Mouse (Mus musculus): ENCODE results near the gene Cnot8.

Gene Cnot8

DNA sequence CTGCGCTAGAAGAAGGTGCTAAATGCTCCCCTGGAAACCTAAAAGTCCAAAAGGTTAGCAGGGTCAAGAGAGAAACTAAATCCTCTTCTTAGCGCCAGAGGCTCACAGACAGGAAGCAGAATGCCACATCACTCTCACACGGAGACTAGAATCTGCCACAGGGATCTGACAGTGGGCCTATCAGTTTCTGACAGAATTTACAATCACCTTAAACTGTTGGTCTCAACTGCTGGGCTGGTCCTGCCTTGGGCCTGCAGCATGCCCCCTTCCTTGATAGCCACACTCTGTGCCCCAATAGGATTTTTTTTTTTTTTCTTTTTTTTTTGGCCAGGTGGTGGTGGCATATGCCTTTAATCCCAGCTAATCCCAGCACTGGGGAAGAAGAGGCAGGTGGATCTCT, 52.9 kb downstream of the Cnot8 start:
- DNase-seq (ENCODE audit: low spot score in 2 of 2): no peak

DNA sequence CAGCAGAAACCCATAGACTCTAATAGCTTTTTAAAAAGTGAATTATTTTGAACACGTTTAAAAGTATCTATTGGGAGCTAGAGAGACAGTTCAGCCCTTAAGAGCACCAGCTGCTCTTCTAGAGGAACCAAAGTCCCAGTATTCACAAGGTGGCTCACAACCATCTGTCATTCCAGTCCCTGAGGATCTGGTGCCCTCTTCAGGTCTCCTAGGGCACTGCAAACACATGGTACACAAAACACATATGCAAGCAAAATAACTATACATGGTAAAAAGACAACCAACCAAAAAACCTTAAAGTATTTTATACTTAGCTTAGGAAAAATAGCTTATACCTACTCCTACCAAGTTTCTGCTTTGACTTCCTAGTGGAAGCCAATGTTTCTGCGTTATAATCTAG, 61.1 kb downstream of the Cnot8 start:
- no peak for DNase-seq (ENCODE audit: low spot score in 2 of 2)

DNA sequence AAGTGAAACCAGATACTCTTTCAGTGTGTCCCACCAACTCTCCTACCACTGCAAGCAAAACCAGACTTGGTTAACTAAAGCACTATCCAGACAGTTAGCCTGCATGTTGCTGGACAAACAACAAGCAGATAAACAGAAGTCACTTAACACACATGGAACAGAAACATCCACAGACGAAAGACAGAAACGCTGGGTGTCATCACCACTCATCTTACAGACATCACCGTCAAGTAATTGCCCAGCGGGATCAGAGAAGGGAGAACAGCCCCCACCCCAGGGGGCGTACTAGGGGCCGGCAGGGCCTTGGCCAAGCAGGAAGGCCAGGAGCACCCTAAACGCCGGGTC, 63.8 kb downstream of the Cnot8 start:
- no peak for DNase-seq (ENCODE audit: low spot score in 2 of 2)

Measured in natural killer cell, adult 2 months (primary cell).